Mouse (Mus musculus) liver, embryonic 14.5 days (tissue): ENCODE measurements around the gene Psmd3.

Experiments
- CTCF ChIP-seq: IDR thresholded peaks from 2 replicates; pipeline ENCODE4 v1.5.1; 2016; ENCODE audit warnings: antibody characterized with exemption, low read depth, control low read depth
- EP300 ChIP-seq: IDR thresholded peaks from 2 replicates; pipeline ENCODE4 v1.6.1; 2016; ENCODE audit warnings: antibody characterized with exemption, low read depth

GRCm38 (mm10) chr11:98694301-98694700 is 11.9 kb downstream of the Psmd3 start:
- no peak for TF ChIP-seq EP300
- no peak for TF ChIP-seq CTCF
